Mouse (Mus musculus): Measurements from ENCODE around the gene Scn2b.

- TF ChIP-seq CTCF (IDR thresholded peaks at IDR 0.05; ENCODE audit: insufficient read depth, low read depth, low read length) (no peak), POLR2A (IDR thresholded peaks at IDR 0.05; ENCODE audit: insufficient read depth, low read depth, low read length) (no peak)
Measured at GRCm38 (mm10) chr9:45125211-45125610, 7.6 kb downstream of the Scn2b start.
